Mouse (Mus musculus) C2C12 (cell line): ENCODE measurements around the gene Tenm1.

ENCODE experiments used
- CEBPB ChIP-seq: IDR thresholded peaks from one replicate; pipeline ENCODE4 v1.6.1; 2011; ENCODE audit warnings: low read depth, mild to moderate bottlenecking, control low read depth, moderate library complexity
- CTCF ChIP-seq: IDR thresholded peaks from one replicate; pipeline ENCODE4 v1.5.1; 2011; ENCODE audit not compliant: control insufficient read depth, insufficient read depth, insufficient read length
- FOSL1 ChIP-seq: IDR thresholded peaks from one replicate; pipeline ENCODE4 v1.8.0; 2011; ENCODE audit warnings: mild to moderate bottlenecking, low read length; ENCODE audit not compliant: poor library complexity, insufficient read depth, severe bottlenecking
- MAX ChIP-seq: IDR thresholded peaks from one replicate; pipeline ENCODE4 v1.6.1; 2011; ENCODE audit warnings: mild to moderate bottlenecking, control low read depth
- MYOG ChIP-seq: IDR thresholded peaks from one replicate; pipeline ENCODE4 v1.6.1; 2011; ENCODE audit not compliant: control insufficient read depth, insufficient read length; ENCODE audit errors: extremely low read depth
- USF1 ChIP-seq: IDR thresholded peaks from one replicate; pipeline ENCODE4 v1.6.1; 2011; ENCODE audit warnings: low read depth, mild to moderate bottlenecking, control low read depth, moderate library complexity

- TF ChIP-seq MAX (no peak), USF1 (no peak), CTCF (no peak), MYOG (no peak), CEBPB (no peak), FOSL1 (no peak)
Measured at GRCm38 (mm10) chrX:42540756-42541053, 888.2 kb downstream of the Tenm1 start.
